17 mouse cellular contexts compared by ENCODE assay signal in genomic region chr1:161692836-161693767, GRCm38 (mm10).
"Had no signal": no experiment of that assay in that cellular context is flagged by ENCODE, and none has a peak within 500 bp of the region (broad histone marks: within the 10 kb centered on the region; RNA-seq: fewer than 3 reads in every experiment).

No protein-coding gene starts in this region.

- H3K27me3 ChIP-seq: liver, embryonic 13.5 days; midbrain, embryonic 12.5 days; midbrain, embryonic 15.5 days; neural tube, embryonic 12.5 days; neural tube, embryonic 15.5 days; stomach, embryonic 15.5 days had no signal

- ATAC-seq: midbrain, embryonic 15.5 days had no signal

- DNase-seq: kidney, adult 9 months; kidney, postnatal 36 days; layer of hippocampus, postnatal 36 days; liver, embryonic 13.5 days; lung, adult 2 months; lung, postnatal 14 days; lung, postnatal 4 days; right cerebral cortex, postnatal 25 days; spleen, adult 18-20 months; thymus, adult 18-20 months; thymus, postnatal 36 days had no signal

- H3K4me1 ChIP-seq: liver, embryonic 13.5 days; midbrain, embryonic 12.5 days; midbrain, embryonic 15.5 days; neural tube, embryonic 12.5 days; neural tube, embryonic 15.5 days had no signal

- H3K4me2 ChIP-seq: liver, embryonic 13.5 days; midbrain, embryonic 12.5 days; midbrain, embryonic 15.5 days; neural tube, embryonic 12.5 days; neural tube, embryonic 15.5 days; stomach, embryonic 15.5 days had no signal

- H3K9ac ChIP-seq: liver, embryonic 13.5 days; midbrain, embryonic 12.5 days; midbrain, embryonic 15.5 days; neural tube, embryonic 12.5 days; neural tube, embryonic 15.5 days; stomach, embryonic 15.5 days had no signal

- H3K36me3 ChIP-seq: liver, embryonic 13.5 days; midbrain, embryonic 12.5 days; midbrain, embryonic 15.5 days; neural tube, embryonic 12.5 days; neural tube, embryonic 15.5 days; stomach, embryonic 15.5 days had no signal

- H3K4me3 ChIP-seq: left cerebral cortex, adult 2 months; liver, embryonic 13.5 days; midbrain, embryonic 12.5 days; midbrain, embryonic 15.5 days; neural tube, embryonic 12.5 days; neural tube, embryonic 15.5 days; stomach, embryonic 15.5 days had no signal

- H3K9me3 ChIP-seq: liver, embryonic 13.5 days; midbrain, embryonic 12.5 days; midbrain, embryonic 15.5 days; neural tube, embryonic 12.5 days; neural tube, embryonic 15.5 days; stomach, embryonic 15.5 days had no signal

- H3K27ac ChIP-seq: left cerebral cortex, adult 2 months; liver, embryonic 13.5 days; midbrain, embryonic 12.5 days; midbrain, embryonic 15.5 days; neural tube, embryonic 12.5 days; neural tube, embryonic 15.5 days; stomach, embryonic 15.5 days had no signal
